Mouse (Mus musculus) CH12.LX (cell line): ENCODE data around the gene Syngr2.

Experiments
- CHD2 ChIP-seq: IDR thresholded peaks from 2 replicates; pipeline ENCODE4 v1.6.1; 2011; ENCODE audit warnings: low read length, improper control_type of control experiment
- CTCF ChIP-seq, 2 experiments: IDR thresholded peaks in 1 of 2; conservative IDR thresholded peaks in 1 of 2; 2 replicates each; pipeline ENCODE4 v1.5.1; 2011 to 2012; ENCODE audit warnings: low read depth in 2 of 2, low read length in 2 of 2, improper control_type of control experiment in 1 of 2, inconsistent platforms in 1 of 2, mild to moderate bottlenecking in 1 of 2, moderate library complexity in 1 of 2
- EP300 ChIP-seq: IDR thresholded peaks from 2 replicates; pipeline ENCODE4 v1.6.1; 2011; ENCODE audit warnings: low read length, improper control_type of control experiment
- GABPA ChIP-seq: IDR thresholded peaks from 2 replicates; pipeline ENCODE4 v1.6.1; 2012; ENCODE audit warnings: low read depth, low read length, improper control_type of control experiment, inconsistent platforms; ENCODE audit not compliant: insufficient replicate concordance
- JUND ChIP-seq: conservative IDR thresholded peaks from 2 replicates; pipeline ENCODE4 v1.6.1; 2011; ENCODE audit warnings: low read depth, low read length, improper control_type of control experiment
- MAX ChIP-seq: IDR thresholded peaks from 2 replicates; pipeline ENCODE4 v1.6.1; 2011; ENCODE audit warnings: low read length, improper control_type of control experiment
- PAX5 ChIP-seq: IDR thresholded peaks from 2 replicates; pipeline ENCODE4 v1.6.1; 2012; ENCODE audit warnings: low read length, inconsistent platforms, mixed read lengths
- POLR2A ChIP-seq: IDR thresholded peaks from 2 replicates; pipeline ENCODE4 v1.6.1; 2011; ENCODE audit warnings: low read depth, mild to moderate bottlenecking, improper control_type of control experiment, low read length
- SMC3 ChIP-seq: IDR thresholded peaks from 2 replicates; pipeline ENCODE4 v1.6.1; 2011; ENCODE audit warnings: low read depth, low read length, improper control_type of control experiment
- USF2 ChIP-seq: conservative IDR thresholded peaks from 2 replicates; pipeline ENCODE4 v1.6.1; 2011; ENCODE audit warnings: low read depth, low read length, improper control_type of control experiment
- ZKSCAN1 ChIP-seq: IDR thresholded peaks from 2 replicates; pipeline ENCODE4 v1.6.1; 2012; ENCODE audit warnings: low read depth, inconsistent platforms, low read length, improper control_type of control experiment, borderline replicate concordance
- ZNF384 ChIP-seq: IDR thresholded peaks from 2 replicates; pipeline ENCODE4 v1.6.1; 2012; ENCODE audit warnings: low read depth, low read length, improper control_type of control experiment, inconsistent platforms

GRCm38 (mm10) chr11:117846640-117847039 is 37.2 kb downstream of the Syngr2 start:
- TF ChIP-seq PAX5: no peak
- TF ChIP-seq CTCF (conservative IDR thresholded peaks at IDR 0.05 in 1 of 2, IDR thresholded peaks at IDR 0.05 in 1 of 2; ENCODE audit: low read depth in 2 of 2, low read length in 2 of 2): peak; percentile 26 to 63; a peak in 3 of 4 replicates
- no peak for TF ChIP-seq ZNF384
- no peak for TF ChIP-seq MAX
- no peak for TF ChIP-seq POLR2A
- TF ChIP-seq JUND: no peak
- no peak for TF ChIP-seq CHD2
- peak; percentile 49 for TF ChIP-seq SMC3
- TF ChIP-seq GABPA: no peak
- TF ChIP-seq EP300: no peak
- no peak for TF ChIP-seq ZKSCAN1
- no peak for TF ChIP-seq USF2
